Mouse (Mus musculus) limb, embryonic 13.5 days (tissue): ENCODE measurements around the gene Atf7ip2. TPM values are rescaled to one million over a fixed set of nuclear protein-coding genes. Genes with fewer than 3 reads are reported as not detected.

ENCODE experiments used
- ATAC-seq: fragments of 200-750 bp; cut with Nextera tagmentation; 2 replicates; pipeline ENCODE4 v1.8.0; 2017; ENCODE audit warnings: low read depth, moderate number of reproducible peaks, moderate TSS enrichment; ENCODE audit not compliant: low FRiP score
- H3K27ac ChIP-seq: fragments of 300-500 bp; sonication (generic); 2 replicates; pipeline ENCODE4 v1.5.1; 2015; ENCODE audit warnings: inconsistent platforms, mild to moderate bottlenecking, moderate library complexity
- H3K27me3 ChIP-seq: fragments of 300-500 bp; sonication (generic); 2 replicates; pipeline ENCODE4 v1.6.1; 2015; ENCODE audit warnings: mild to moderate bottlenecking, inconsistent platforms
- H3K36me3 ChIP-seq: fragments of 300-500 bp; sonication (generic); 2 replicates; pipeline ENCODE4 v1.6.1; 2015; ENCODE audit warnings: inconsistent platforms, mild to moderate bottlenecking, moderate library complexity
- H3K4me1 ChIP-seq: fragments of 300-500 bp; sonication (generic); 2 replicates; pipeline ENCODE4 v1.6.1; 2015; ENCODE audit warnings: inconsistent platforms
- H3K4me2 ChIP-seq: fragments of 300-500 bp; sonication (generic); replicated peaks from 2 replicates; pipeline ENCODE4 v1.6.1; 2015; ENCODE audit warnings: inconsistent platforms, mild to moderate bottlenecking, moderate library complexity
- H3K4me3 ChIP-seq: fragments of 300-500 bp; sonication (generic); 2 replicates; pipeline ENCODE4 v1.5.1; 2015; ENCODE audit warnings: moderate library complexity, mild to moderate bottlenecking, inconsistent platforms
- H3K9ac ChIP-seq: fragments of 300-500 bp; sonication (generic); 2 replicates; pipeline ENCODE4 v1.6.1; 2015; ENCODE audit warnings: mild to moderate bottlenecking, inconsistent platforms
- H3K9me3 ChIP-seq: fragments of 300-500 bp; sonication (generic); 2 replicates; pipeline ENCODE4 v1.6.1; 2016; ENCODE audit warnings: inconsistent platforms
- WGBS: fragments of 180-500 bp; shearing (Covaris S2); methylation state at CpG from one replicate; pipeline ENCODE4 v1.1.7; 2015; 5-methylcytosine and 5-hydroxymethylcytosine counted together
- microRNA-seq: library from miRNA; unstranded; fragments of <30 nt; microRNA quantifications from one replicate; pipeline ENCODE4, GENCODE M21; 2016
- polyA plus RNA-seq: library from polyadenylated mRNA; unstranded; fragments of >200 nt; fragmentation: Nextera tagmentation; extraction: Ambion mirVana; gene quantifications from 2 replicates; pipeline ENCODE4 v1.2.1, GENCODE M21; 2015

The Atf7ip2 gene
- polyA plus RNA-seq, 1 experiment from 2014 or later = 1.3 TPM

DNA sequence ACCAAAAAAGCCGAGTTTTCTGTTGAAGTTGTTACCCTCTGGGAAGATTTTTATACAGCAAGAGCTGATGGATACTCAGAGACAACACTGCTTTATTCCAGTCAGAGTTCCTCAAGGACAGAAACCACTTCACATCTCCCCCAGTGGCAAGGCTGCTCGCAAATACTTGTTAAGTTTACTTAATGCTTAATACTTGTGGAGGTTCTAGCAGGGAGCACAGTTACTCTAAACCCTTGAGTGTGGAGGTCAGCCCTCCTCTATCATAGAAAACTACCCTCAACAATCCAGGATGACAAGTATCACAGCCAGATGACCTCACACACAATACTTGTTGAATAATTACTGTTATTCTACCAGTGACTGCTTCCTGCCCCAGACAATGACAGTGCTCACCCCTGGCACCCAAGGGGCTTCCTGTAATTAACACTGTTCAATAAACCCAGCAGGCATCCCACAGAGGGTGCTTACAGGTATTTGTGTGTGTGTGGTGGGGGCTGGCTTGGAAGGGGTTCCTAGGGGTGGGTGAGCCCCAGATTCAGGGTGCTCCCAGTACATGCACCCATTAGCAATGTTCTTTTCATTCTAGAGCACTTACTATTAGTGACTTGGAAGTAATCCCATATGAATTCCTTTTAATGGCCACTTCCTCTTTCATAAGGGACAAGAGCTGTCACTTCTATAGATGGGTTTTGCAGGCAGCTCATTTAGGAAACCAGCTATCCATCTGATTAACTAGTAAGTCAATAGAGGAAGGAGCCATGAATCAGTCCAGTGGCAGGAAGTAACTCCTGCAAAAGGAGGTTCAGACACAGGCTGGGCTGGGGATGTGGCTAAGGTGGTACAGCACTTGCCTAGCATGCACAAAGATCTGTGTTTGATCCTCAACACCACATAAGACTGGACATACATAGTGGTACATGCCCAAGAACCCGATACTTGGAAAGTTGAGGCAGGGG is 108.0 kb downstream of the Atf7ip2 start:
- Histone ChIP-seq H3K4me3 (no peak overlapping the region), H3K4me1 (peaks cover 11% of the 10 kb centered on the region; the same call in 1 of the 2 replicates), H3K9ac (no peak overlapping the region), H3K4me2 (no peak overlapping the region), H3K27me3 (peaks cover 5% of the 10 kb centered on the region; the same call in 1 of the 2 replicates), H3K36me3 (no peaks in the 10 kb centered on the region), H3K27ac (no peak overlapping the region), H3K9me3 (peaks cover 8% of the 10 kb centered on the region; the same call in 1 of the 2 replicates)
- 55% methylated on average over 3 of the region's 3 CpGs for WGBS
- no peak for ATAC-seq

Small RNA genes within 50 kb of the gene (microRNA-seq; reads per million reads assigned to microRNA genes)
- not detected for gene Gm22932

Other genes with a start within 250 kb of the Atf7ip2 start
- gene Grin2a, start 197.2 kb upstream of the Atf7ip2 start, polyA plus RNA-seq = 1.9 and 2.2 TPM in 2 replicates
- gene Rpl39l, start 22.5 kb upstream of the Atf7ip2 start, polyA plus RNA-seq = 3.9 TPM in 2 replicates
- 20.4 and 22.5 TPM in 2 replicates for gene Emp2, start 121.3 kb downstream of the Atf7ip2 start, polyA plus RNA-seq
- gene Tekt5, start 202.8 kb downstream of the Atf7ip2 start, polyA plus RNA-seq = 0.15 and 0.34 TPM in 2 replicates
- gene Nubp1, start 219.2 kb downstream of the Atf7ip2 start, polyA plus RNA-seq = 60.0 and 64.0 TPM in 2 replicates